Mouse (Mus musculus): ENCODE measurements around the gene Aldh9a1. TPM values are rescaled to one million over a fixed set of nuclear protein-coding genes. Genes with fewer than 3 reads are reported as not detected.

The Aldh9a1 gene
- polyA plus RNA-seq, 1 experiment from 2014 or later: 80.8 TPM

DNA sequence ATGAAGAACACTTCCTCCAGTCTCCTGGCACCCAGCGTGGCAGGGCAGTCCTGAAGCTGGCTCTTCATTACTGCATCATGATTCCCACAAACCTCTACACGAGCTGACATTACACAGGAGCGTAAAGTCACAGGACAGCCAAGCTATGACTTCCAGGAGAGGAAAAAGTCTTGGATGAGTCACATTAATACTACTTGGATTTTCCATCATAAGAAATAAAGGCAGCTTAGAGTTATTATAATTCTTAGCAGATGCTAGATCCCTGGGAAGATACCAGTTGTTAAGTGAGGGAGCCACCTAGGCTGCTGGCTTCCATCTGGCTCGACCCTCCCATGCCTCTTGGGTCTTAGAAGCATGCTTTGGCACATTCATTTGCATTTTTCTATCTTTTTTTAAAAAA lies 40.6 kb downstream of the Aldh9a1 start:
- TF ChIP-seq CTCF (IDR thresholded peaks at IDR 0.05; ENCODE audit: low read depth): no peak
- TF ChIP-seq EP300 (IDR thresholded peaks at IDR 0.05; ENCODE audit: low read depth): no peak
- ATAC-seq (no peak), DNase-seq (no peak)
- Histone ChIP-seq H3K4me3 (ENCODE audit: low read depth, low read length) (no peak overlapping the region), H3K27me3 (ENCODE audit: insufficient read depth, low read length) (no peaks in the 10 kb centered on the region), H3K4me2 (ENCODE audit: low read depth, low read length) (peak overlapping the region; percentile 88), H3K4me1 (ENCODE audit: insufficient read depth) (peaks cover 55% of the 10 kb centered on the region), H3K9ac (replicated peaks) (0 out of 2 replicates have a peak overlapping the region, but pooled peaks have one; percentile 18), H3K27ac (ENCODE audit: low read depth) (no peak overlapping the region), H3K9me3 (ENCODE audit: low read length) (no peaks in the 10 kb centered on the region), H3K36me3 (replicated peaks; ENCODE audit: insufficient read depth, low read length) (no peaks in the 10 kb centered on the region)
- 82% methylated on average over 4 of the region's 4 CpGs for WGBS (ENCODE audit: insufficient replicate concordance)

DNA sequence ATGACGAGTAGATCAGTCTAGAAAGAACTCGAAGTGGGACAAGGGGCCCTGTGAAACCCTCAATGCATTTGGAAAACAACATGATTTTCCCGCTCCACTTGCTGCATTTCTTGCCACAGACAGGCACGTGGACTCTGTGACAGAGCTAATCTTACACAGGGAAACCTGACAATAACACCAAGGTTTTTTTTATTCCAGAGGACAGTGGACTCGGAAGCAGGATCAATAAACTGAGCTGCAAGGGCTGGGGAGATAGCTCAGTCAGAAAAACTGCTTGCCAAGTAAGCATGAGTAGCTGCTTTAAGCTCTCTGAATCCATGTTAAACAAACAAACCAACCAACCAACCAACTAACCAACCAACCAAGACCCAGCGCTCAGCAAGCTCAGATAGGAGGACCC lies 41.5 kb downstream of the Aldh9a1 start:
- peak overlapping the region; percentile 44 for H3K9ac ChIP-seq (replicated peaks)

DNA sequence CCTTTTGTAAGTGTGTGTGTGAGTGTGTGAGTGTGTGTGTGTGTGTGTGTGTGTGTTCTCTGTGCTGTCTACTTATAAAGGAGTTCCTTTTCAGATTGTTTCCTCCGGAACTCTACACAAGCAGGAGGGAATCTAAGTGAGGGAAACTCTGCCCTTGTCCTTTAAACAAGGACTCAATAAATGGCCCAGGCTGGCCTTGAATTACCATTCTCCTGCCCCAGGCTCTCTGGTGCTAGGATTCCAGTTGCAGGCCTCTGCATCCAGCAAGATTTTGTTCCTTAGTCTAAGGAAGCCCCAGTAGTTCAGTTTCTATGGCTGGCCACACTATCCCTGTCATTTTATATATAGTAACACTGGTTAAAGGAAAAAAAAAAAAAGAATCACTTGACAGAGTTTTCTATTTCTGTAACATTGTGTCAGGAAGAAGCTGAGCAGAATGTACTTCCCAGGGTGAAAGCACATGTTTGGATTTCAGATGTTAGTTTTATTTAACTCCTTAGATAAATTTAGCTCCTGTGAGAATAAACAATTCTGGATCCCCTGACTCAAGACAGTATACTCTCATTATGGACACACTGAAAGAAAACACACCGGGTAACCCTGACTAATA lies 42.3 kb downstream of the Aldh9a1 start:
- ATAC-seq (no peak), DNase-seq (no peak)
- Histone ChIP-seq H3K4me1 (ENCODE audit: insufficient read depth) (peaks cover 41% of the 10 kb centered on the region), H3K4me2 (ENCODE audit: low read depth, low read length) (peak overlapping the region; percentile 88), H3K9me3 (ENCODE audit: low read length) (no peaks in the 10 kb centered on the region), H3K27ac (ENCODE audit: low read depth) (peak overlapping the region; percentile 63), H3K9ac (replicated peaks) (peak overlapping the region; percentile 65), H3K4me3 (ENCODE audit: low read depth, low read length) (peak overlapping the region; percentile 67), H3K27me3 (ENCODE audit: insufficient read depth, low read length) (no peaks in the 10 kb centered on the region), H3K36me3 (replicated peaks; ENCODE audit: insufficient read depth, low read length) (no peaks in the 10 kb centered on the region)
- TF ChIP-seq CTCF (IDR thresholded peaks at IDR 0.05; ENCODE audit: low read depth) (no peak), EP300 (IDR thresholded peaks at IDR 0.05; ENCODE audit: low read depth) (no peak)
- 32% methylated on average over 2 of the region's 2 CpGs for WGBS (ENCODE audit: insufficient replicate concordance)

More for the DNA sequence above, 41.5 kb downstream of the Aldh9a1 start:
- 67% methylated on average over 6 of the region's 6 CpGs for WGBS (ENCODE audit: insufficient replicate concordance)
- no peak for ATAC-seq
- Histone ChIP-seq H3K9me3 (ENCODE audit: low read length) (no peaks in the 10 kb centered on the region), H3K4me2 (ENCODE audit: low read depth, low read length) (peak overlapping the region; percentile 88), H3K27me3 (ENCODE audit: insufficient read depth, low read length) (no peaks in the 10 kb centered on the region), H3K4me1 (ENCODE audit: insufficient read depth) (peaks cover 48% of the 10 kb centered on the region), H3K4me3 (ENCODE audit: low read depth, low read length) (peak overlapping the region; percentile 26), H3K27ac (ENCODE audit: low read depth) (peak overlapping the region; percentile 66), H3K36me3 (replicated peaks; ENCODE audit: insufficient read depth, low read length) (no peaks in the 10 kb centered on the region)
- DNase-seq: no peak
- no peak for TF ChIP-seq CTCF (IDR thresholded peaks at IDR 0.05; ENCODE audit: low read depth)
- no peak for TF ChIP-seq EP300 (IDR thresholded peaks at IDR 0.05; ENCODE audit: low read depth)

DNA sequence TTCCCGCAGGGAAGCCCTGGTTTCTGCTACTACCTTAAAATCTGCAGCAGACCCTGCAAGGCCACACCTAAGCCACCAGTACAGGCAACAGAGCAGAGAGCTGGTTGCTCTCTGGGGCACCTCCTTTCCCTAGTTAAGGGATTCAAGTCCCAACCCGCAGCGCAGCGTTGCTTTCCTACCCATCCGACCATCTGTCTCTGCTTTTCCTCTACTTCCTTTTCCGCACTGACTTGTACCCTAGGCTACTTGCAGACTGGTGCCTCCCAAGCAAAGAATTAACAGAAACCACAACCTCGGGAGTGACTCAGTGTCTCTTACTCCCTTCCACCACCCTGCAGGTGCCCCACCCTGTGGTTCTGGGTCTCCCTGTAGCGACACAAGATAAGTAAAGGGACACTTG lies 42.9 kb downstream of the Aldh9a1 start:
- H3K4me2 ChIP-seq (ENCODE audit: low read depth, low read length): peak overlapping the region; percentile 88
- peak; percentile 46 for DNase-seq
- peaks cover 39% of the 10 kb centered on the region for H3K4me1 ChIP-seq (ENCODE audit: insufficient read depth)
- WGBS (ENCODE audit: insufficient replicate concordance): 10% methylated on average over 8 of the region's 8 CpGs
- peak overlapping the region; percentile 63 for H3K27ac ChIP-seq (ENCODE audit: low read depth)
- peak overlapping the region; percentile 65 for H3K9ac ChIP-seq (replicated peaks)
- no peaks in the 10 kb centered on the region for H3K9me3 ChIP-seq (ENCODE audit: low read length)
- peak overlapping the region; percentile 67 for H3K4me3 ChIP-seq (ENCODE audit: low read depth, low read length)
- no peaks in the 10 kb centered on the region for H3K27me3 ChIP-seq (ENCODE audit: insufficient read depth, low read length)
- ATAC-seq: peak; percentile 26
- no peaks in the 10 kb centered on the region for H3K36me3 ChIP-seq (replicated peaks; ENCODE audit: insufficient read depth, low read length)
- TF ChIP-seq CTCF (IDR thresholded peaks at IDR 0.05; ENCODE audit: low read depth): no peak; the same call in 1 of the 2 replicates
- TF ChIP-seq EP300 (IDR thresholded peaks at IDR 0.05; ENCODE audit: low read depth): no peak

DNA sequence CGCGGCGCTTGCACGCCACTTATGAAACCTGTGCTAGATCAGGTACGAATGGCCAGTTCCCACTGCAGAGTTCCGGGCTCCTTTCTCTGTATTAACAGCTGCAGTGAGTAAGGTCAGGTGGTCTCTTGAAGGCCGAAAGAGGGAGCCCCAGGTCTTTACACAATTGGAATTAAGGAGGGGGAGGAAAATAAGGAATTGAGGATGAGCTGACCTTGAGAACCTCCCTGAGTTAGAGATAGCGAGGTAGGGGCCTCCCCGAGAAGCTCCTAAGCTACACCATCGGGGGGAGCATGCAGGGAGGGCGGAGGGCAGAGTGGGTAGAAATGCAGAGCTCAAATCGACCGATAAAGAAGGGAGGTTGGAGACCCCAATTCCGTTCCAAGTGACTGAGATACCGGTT lies 43.5 kb downstream of the Aldh9a1 start:
- no peaks in the 10 kb centered on the region for H3K36me3 ChIP-seq (replicated peaks; ENCODE audit: insufficient read depth, low read length)
- H3K27me3 ChIP-seq (ENCODE audit: insufficient read depth, low read length): no peaks in the 10 kb centered on the region
- no peak for DNase-seq
- under 1% methylated on average over 15 of the region's 15 CpGs for WGBS (ENCODE audit: insufficient replicate concordance)
- TF ChIP-seq CTCF (IDR thresholded peaks at IDR 0.05; ENCODE audit: low read depth): no peak; the same call in 1 of the 2 replicates
- TF ChIP-seq EP300 (IDR thresholded peaks at IDR 0.05; ENCODE audit: low read depth): no peak
- peak overlapping the region; percentile 65 for H3K9ac ChIP-seq (replicated peaks)
- peak overlapping the region; percentile 63 for H3K27ac ChIP-seq (ENCODE audit: low read depth)
- H3K4me3 ChIP-seq (ENCODE audit: low read depth, low read length): peak overlapping the region; percentile 67
- no peaks in the 10 kb centered on the region for H3K9me3 ChIP-seq (ENCODE audit: low read length)
- peaks cover 33% of the 10 kb centered on the region for H3K4me1 ChIP-seq (ENCODE audit: insufficient read depth)
- peak; percentile 42 for ATAC-seq
- peak overlapping the region; percentile 88 for H3K4me2 ChIP-seq (ENCODE audit: low read depth, low read length)

DNA sequence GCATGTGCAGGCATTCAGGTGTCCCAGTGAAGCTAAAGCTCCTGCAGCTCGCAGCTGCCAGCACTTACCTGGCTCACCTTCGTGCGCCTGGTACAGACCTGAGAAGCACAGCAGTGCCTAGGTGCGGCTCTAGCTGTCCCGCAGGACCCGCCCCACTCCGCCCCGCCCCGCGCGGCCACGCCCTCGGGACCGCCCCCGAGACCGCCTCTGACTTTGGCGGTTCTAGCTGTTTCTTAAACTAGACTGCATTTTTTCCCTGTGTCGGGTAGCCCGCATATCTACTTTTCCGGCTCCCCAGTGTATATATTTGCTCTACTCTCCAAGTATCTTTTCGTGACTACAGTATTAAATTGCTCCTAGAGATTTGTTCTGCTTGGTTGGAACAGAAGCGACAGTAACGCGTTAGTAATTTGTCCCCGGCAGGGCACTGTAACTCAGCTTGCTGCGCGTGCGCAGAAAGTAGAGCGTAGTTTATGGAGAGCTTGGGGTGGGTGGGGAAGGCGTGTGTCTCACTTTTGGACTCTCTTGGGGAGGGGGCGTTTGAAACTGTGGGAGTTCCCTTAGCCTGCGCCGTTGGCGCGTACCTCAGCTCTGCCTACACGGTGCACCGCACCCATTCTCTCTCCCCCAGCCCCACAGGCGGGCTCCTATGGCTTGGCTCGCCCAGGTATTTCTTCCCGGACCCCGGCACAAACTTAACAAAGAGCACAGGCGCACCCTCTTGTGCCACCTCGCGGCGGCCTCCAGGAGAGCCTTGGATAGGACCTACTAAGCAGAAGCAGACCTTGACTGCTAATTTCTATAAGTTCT lies 44.1 kb downstream of the Aldh9a1 start, which contains the start of gene Mgst3:
Gene Mgst3, minus strand, starts transcription at position 159 of the 810 bp plus-strand sequence.
- Histone ChIP-seq H3K36me3 (replicated peaks; ENCODE audit: insufficient read depth, low read length) (no peaks in the 10 kb centered on the region), H3K4me2 (ENCODE audit: low read depth, low read length) (peak within 1 kb of the TSS; percentile 88), H3K9ac (replicated peaks) (peak within 1 kb of the TSS; percentile 65), H3K4me1 (ENCODE audit: insufficient read depth) (peaks cover 30% of the 10 kb centered on the region), H3K27me3 (ENCODE audit: insufficient read depth, low read length) (no peaks in the 10 kb centered on the region), H3K27ac (ENCODE audit: low read depth) (peak within 1 kb of the TSS; percentile 63), H3K9me3 (ENCODE audit: low read length) (no peaks in the 10 kb centered on the region), H3K4me3 (ENCODE audit: low read depth, low read length) (peak within 1 kb of the TSS; percentile 67)
- peak; percentile 61 for TF ChIP-seq EP300 (IDR thresholded peaks at IDR 0.05; ENCODE audit: low read depth)
- TF ChIP-seq CTCF (IDR thresholded peaks at IDR 0.05; ENCODE audit: low read depth): peak; percentile 87
- peak; percentile 94 for ATAC-seq
- WGBS (ENCODE audit: insufficient replicate concordance): under 1% methylated on average over 45 of the region's 45 CpGs
- DNase-seq: peak; percentile 99

Data from liver, postnatal 0 days (tissue).